Mouse (Mus musculus) monocyte, adult 2 months (primary cell): Measurements from ENCODE around the gene Clcn3.
"Not testable (repeated sequence)": the region's sequence is repeated elsewhere in the genome, so short reads cannot be mapped to it uniquely, and the experiment has no call there.

Source experiments
- DNase-seq, 2 experiments: peaks; one replicate each; pipeline ENCODE4 v3.0.0; 2022; ENCODE audit warnings: low spot score in 2 of 2, low read depth in 1 of 2

Gene Clcn3

GRCm38 (mm10) chr8:60982701-60983687, at the start of gene Clcn3:
Clcn3 (minus strand) TSS chr8:60983300.
- DNase-seq: peak; percentile 81 to 91

GRCm38 (mm10) chr8:60996468-60996867, 13.4 kb upstream of the Clcn3 start:
- DNase-seq: no peak

GRCm38 (mm10) chr8:60993639-60993986, 10.5 kb upstream of the Clcn3 start:
- no peak for DNase-seq

GRCm38 (mm10) chr8:60992910-60993638, 10.0 kb upstream of the Clcn3 start, which contains the start of gene Nek1:
Nek1 (plus strand) TSS chr8:60993195.
- DNase-seq: peak; percentile 87 to 95

GRCm38 (mm10) chr8:60992561-60992909, 9.4 kb upstream of the Clcn3 start:
- peak in 1 of 2 experiments; percentile 17 for DNase-seq

- not testable (repeated sequence) for DNase-seq
Observed at GRCm38 (mm10) chr8:60984260-60985010, 1.3 kb upstream of the Clcn3 start.

- peak; percentile 23 to 36 for DNase-seq
Observed at GRCm38 (mm10) chr8:60983688-60984079, 584 bp upstream of the Clcn3 start.

GRCm38 (mm10) chr8:60981388-60981787, 1.7 kb downstream of the Clcn3 start:
- no peak for DNase-seq

- no peak for DNase-seq
Observed at GRCm38 (mm10) chr8:60978496-60978895, 4.6 kb downstream of the Clcn3 start.

GRCm38 (mm10) chr8:60976818-60977217, 6.3 kb downstream of the Clcn3 start:
- DNase-seq: no peak

GRCm38 (mm10) chr8:60974837-60975236, 8.3 kb downstream of the Clcn3 start:
- no peak for DNase-seq

GRCm38 (mm10) chr8:60973448-60973847, 9.7 kb downstream of the Clcn3 start:
- DNase-seq: no peak

GRCm38 (mm10) chr8:60971808-60972207, 11.3 kb downstream of the Clcn3 start:
- DNase-seq: no peak

GRCm38 (mm10) chr8:60969091-60969490, 14.0 kb downstream of the Clcn3 start:
- no peak for DNase-seq

- no peak for DNase-seq
Observed at GRCm38 (mm10) chr8:60965741-60966140, 17.4 kb downstream of the Clcn3 start.

- DNase-seq: no peak
Observed at GRCm38 (mm10) chr8:60965306-60965705, 17.8 kb downstream of the Clcn3 start.

GRCm38 (mm10) chr8:60964518-60964917, 18.6 kb downstream of the Clcn3 start:
- no peak for DNase-seq

- no peak for DNase-seq
Observed at GRCm38 (mm10) chr8:60963931-60964330, 19.2 kb downstream of the Clcn3 start.

GRCm38 (mm10) chr8:60962763-60963162, 20.3 kb downstream of the Clcn3 start:
- no peak for DNase-seq

- no peak for DNase-seq
Observed at GRCm38 (mm10) chr8:60956847-60957246, 26.3 kb downstream of the Clcn3 start.

GRCm38 (mm10) chr8:60954281-60955014, 28.7 kb downstream of the Clcn3 start:
- DNase-seq: no peak
